Mouse (Mus musculus): ENCODE measurements around the gene Tmem136. TPM values are rescaled to one million over a fixed set of nuclear protein-coding genes. Genes with fewer than 3 reads are reported as not detected.

Gene Tmem136
- polyA plus RNA-seq, 1 experiment from 2014 or later: 5.5 TPM

DNA sequence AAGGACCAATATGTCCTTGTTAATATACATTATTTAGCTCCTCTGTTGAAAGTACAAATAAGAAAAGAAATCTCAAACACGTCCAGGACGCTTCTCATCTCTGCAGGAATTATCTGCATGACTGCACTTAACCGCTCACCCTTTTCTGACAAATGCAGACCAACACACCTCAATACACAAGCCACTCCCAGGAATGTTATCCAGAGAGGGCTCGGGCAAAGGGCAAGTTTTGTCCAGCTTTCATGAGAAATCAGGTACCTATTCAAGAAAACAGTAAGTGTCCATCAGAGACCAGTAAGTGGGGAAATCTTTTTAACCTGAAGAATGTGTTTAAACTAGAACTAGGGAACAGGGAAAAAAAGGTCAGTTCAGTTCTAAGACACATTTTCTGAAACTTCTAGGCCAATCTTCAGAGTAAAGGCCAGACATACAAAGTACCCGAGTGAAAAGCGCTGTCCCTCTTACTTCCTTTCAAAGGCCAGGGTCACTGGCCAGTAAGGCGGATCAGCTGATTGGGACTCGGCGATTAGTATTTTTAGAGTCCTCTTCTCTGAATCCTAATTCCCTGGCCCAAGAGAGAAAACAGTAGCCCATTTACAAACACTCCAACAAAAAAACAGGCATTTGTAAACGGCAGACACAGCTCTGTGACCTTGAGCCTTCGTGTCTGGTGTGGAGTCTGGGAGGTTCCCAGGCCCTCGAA is 788 bp downstream of the Tmem136 start:
- peak overlapping the region; percentile 55 for H3K4me2 ChIP-seq (replicated peaks; ENCODE audit: low read depth, low read length)
- H3K9ac ChIP-seq (replicated peaks; ENCODE audit: low read depth, low read length): peak overlapping the region; percentile 54
- no peak for ATAC-seq (ENCODE audit: insufficient number of reproducible peaks, insufficient read depth, low FRiP score, low read depth)
- H3K9me3 ChIP-seq (ENCODE audit: control insufficient read depth, low read depth, low read length): no peaks in the 10 kb centered on the region
- no peak overlapping the region for H3K27ac ChIP-seq (ENCODE audit: low read length)
- H3K4me1 ChIP-seq (ENCODE audit: control insufficient read depth, insufficient read depth, low read length): peaks cover 10% of the 10 kb centered on the region
- H3K36me3 ChIP-seq (ENCODE audit: control insufficient read depth, insufficient read depth, low read length): peaks cover 8% of the 10 kb centered on the region
- no peaks in the 10 kb centered on the region for H3K27me3 ChIP-seq (ENCODE audit: control insufficient read depth, insufficient read depth, low read length)
- peak overlapping the region; percentile 62 for H3K4me3 ChIP-seq (ENCODE audit: low read depth, low read length)
- 27% methylated on average over 12 of the region's 12 CpGs for WGBS

GRCm38 (mm10) chr9:43114833-43115232 is 1.5 kb downstream of the Tmem136 start:
- Histone ChIP-seq H3K27me3 (ENCODE audit: control insufficient read depth, insufficient read depth, low read length) (no peaks in the 10 kb centered on the region), H3K36me3 (ENCODE audit: control insufficient read depth, insufficient read depth, low read length) (peaks cover 11% of the 10 kb centered on the region), H3K9me3 (ENCODE audit: control insufficient read depth, low read depth, low read length) (no peaks in the 10 kb centered on the region), H3K27ac (ENCODE audit: low read length) (no peak overlapping the region), H3K4me3 (ENCODE audit: low read depth, low read length) (no peak overlapping the region), H3K4me2 (replicated peaks; ENCODE audit: low read depth, low read length) (no peak overlapping the region), H3K9ac (replicated peaks; ENCODE audit: low read depth, low read length) (no peak overlapping the region), H3K4me1 (ENCODE audit: control insufficient read depth, insufficient read depth, low read length) (peaks cover 10% of the 10 kb centered on the region)
- ATAC-seq (ENCODE audit: insufficient number of reproducible peaks, insufficient read depth, low FRiP score, low read depth): no peak
- 71% methylated on average over 4 of the region's 4 CpGs for WGBS

GRCm38 (mm10) chr9:43110286-43110980 is 5.9 kb downstream of the Tmem136 start:
- Histone ChIP-seq H3K4me2 (replicated peaks; ENCODE audit: low read depth, low read length) (no peak overlapping the region), H3K27me3 (ENCODE audit: control insufficient read depth, insufficient read depth, low read length) (no peaks in the 10 kb centered on the region), H3K9me3 (ENCODE audit: control insufficient read depth, low read depth, low read length) (no peaks in the 10 kb centered on the region), H3K27ac (ENCODE audit: low read length) (no peak overlapping the region), H3K36me3 (ENCODE audit: control insufficient read depth, insufficient read depth, low read length) (peaks cover 11% of the 10 kb centered on the region), H3K9ac (replicated peaks; ENCODE audit: low read depth, low read length) (no peak overlapping the region), H3K4me3 (ENCODE audit: low read depth, low read length) (no peak overlapping the region), H3K4me1 (ENCODE audit: control insufficient read depth, insufficient read depth, low read length) (peaks cover 8% of the 10 kb centered on the region)
- ATAC-seq (ENCODE audit: insufficient number of reproducible peaks, insufficient read depth, low FRiP score, low read depth): no peak
- WGBS: 86% methylated on average over 8 of the region's 8 CpGs

GRCm38 (mm10) chr9:43109125-43109524 is 7.2 kb downstream of the Tmem136 start:
- H3K9me3 ChIP-seq (ENCODE audit: control insufficient read depth, low read depth, low read length): no peaks in the 10 kb centered on the region
- no peak overlapping the region for H3K27ac ChIP-seq (ENCODE audit: low read length)
- 89% methylated on average over 7 of the region's 7 CpGs for WGBS
- no peak for ATAC-seq (ENCODE audit: insufficient number of reproducible peaks, insufficient read depth, low FRiP score, low read depth)
- no peak overlapping the region for H3K4me2 ChIP-seq (replicated peaks; ENCODE audit: low read depth, low read length)
- H3K27me3 ChIP-seq (ENCODE audit: control insufficient read depth, insufficient read depth, low read length): no peaks in the 10 kb centered on the region
- H3K36me3 ChIP-seq (ENCODE audit: control insufficient read depth, insufficient read depth, low read length): peaks cover 11% of the 10 kb centered on the region
- H3K4me3 ChIP-seq (ENCODE audit: low read depth, low read length): no peak overlapping the region
- H3K4me1 ChIP-seq (ENCODE audit: control insufficient read depth, insufficient read depth, low read length): peaks cover 5% of the 10 kb centered on the region
- H3K9ac ChIP-seq (replicated peaks; ENCODE audit: low read depth, low read length): no peak overlapping the region

- Histone ChIP-seq H3K4me1 (ENCODE audit: control insufficient read depth, insufficient read depth, low read length) (peaks cover 7% of the 10 kb centered on the region), H3K4me3 (ENCODE audit: low read depth, low read length) (no peak overlapping the region), H3K9ac (replicated peaks; ENCODE audit: low read depth, low read length) (no peak overlapping the region), H3K4me2 (replicated peaks; ENCODE audit: low read depth, low read length) (no peak overlapping the region), H3K9me3 (ENCODE audit: control insufficient read depth, low read depth, low read length) (no peaks in the 10 kb centered on the region), H3K36me3 (ENCODE audit: control insufficient read depth, insufficient read depth, low read length) (peaks cover 11% of the 10 kb centered on the region), H3K27ac (ENCODE audit: low read length) (no peak overlapping the region), H3K27me3 (ENCODE audit: control insufficient read depth, insufficient read depth, low read length) (no peaks in the 10 kb centered on the region)
- ATAC-seq (ENCODE audit: insufficient number of reproducible peaks, insufficient read depth, low FRiP score, low read depth): no peak
- WGBS: 89% methylated on average over 3 of the region's 3 CpGs
Measured at GRCm38 (mm10) chr9:43108721-43109120, 7.6 kb downstream of the Tmem136 start.

DNA sequence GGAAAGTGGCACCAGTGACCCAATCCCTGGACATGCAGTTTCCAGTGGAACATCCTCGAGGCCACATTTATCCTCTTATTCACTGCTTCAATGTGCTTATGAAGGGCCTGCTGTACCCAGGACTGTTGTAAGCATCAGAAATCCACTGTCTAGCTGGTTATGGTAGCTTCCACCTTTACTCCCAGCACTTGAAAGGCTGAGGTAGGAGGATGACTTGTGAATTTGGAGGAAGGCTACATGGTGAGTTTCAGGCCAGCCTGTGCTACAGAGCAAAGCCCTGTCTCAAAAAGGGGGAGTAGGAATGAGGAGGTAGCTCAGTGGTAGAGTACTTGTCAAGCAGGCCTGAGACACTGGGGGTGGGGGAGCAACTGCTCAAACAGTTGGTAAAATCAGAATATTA is 8.3 kb downstream of the Tmem136 start:
- Histone ChIP-seq H3K36me3 (ENCODE audit: control insufficient read depth, insufficient read depth, low read length) (peaks cover 11% of the 10 kb centered on the region), H3K27ac (ENCODE audit: low read length) (no peak overlapping the region), H3K4me2 (replicated peaks; ENCODE audit: low read depth, low read length) (no peak overlapping the region), H3K27me3 (ENCODE audit: control insufficient read depth, insufficient read depth, low read length) (no peaks in the 10 kb centered on the region), H3K4me3 (ENCODE audit: low read depth, low read length) (no peak overlapping the region), H3K9me3 (ENCODE audit: control insufficient read depth, low read depth, low read length) (no peaks in the 10 kb centered on the region), H3K4me1 (ENCODE audit: control insufficient read depth, insufficient read depth, low read length) (peaks cover 11% of the 10 kb centered on the region), H3K9ac (replicated peaks; ENCODE audit: low read depth, low read length) (no peak overlapping the region)
- 79% methylated on average over 1 of the region's 1 CpGs for WGBS
- ATAC-seq (ENCODE audit: insufficient number of reproducible peaks, insufficient read depth, low FRiP score, low read depth): no peak

- Histone ChIP-seq H3K9ac (replicated peaks; ENCODE audit: low read depth, low read length) (no peak overlapping the region), H3K9me3 (ENCODE audit: control insufficient read depth, low read depth, low read length) (no peaks in the 10 kb centered on the region), H3K4me2 (replicated peaks; ENCODE audit: low read depth, low read length) (peak overlapping the region; percentile 84), H3K4me3 (ENCODE audit: low read depth, low read length) (no peak overlapping the region), H3K4me1 (ENCODE audit: control insufficient read depth, insufficient read depth, low read length) (peaks cover 16% of the 10 kb centered on the region), H3K36me3 (ENCODE audit: control insufficient read depth, insufficient read depth, low read length) (peaks cover 11% of the 10 kb centered on the region), H3K27ac (ENCODE audit: low read length) (no peak overlapping the region), H3K27me3 (ENCODE audit: control insufficient read depth, insufficient read depth, low read length) (no peaks in the 10 kb centered on the region)
- whole genome bisulfite sequencing: 44% methylated on average over 5 of the region's 5 CpGs
- no peak for ATAC-seq (ENCODE audit: insufficient number of reproducible peaks, insufficient read depth, low FRiP score, low read depth)
Measured at GRCm38 (mm10) chr9:43107555-43107954, 8.8 kb downstream of the Tmem136 start.

GRCm38 (mm10) chr9:43107187-43107517 is 9.2 kb downstream of the Tmem136 start, which contains the start of gene Arhgef12:
Gene Arhgef12 (minus strand): TSS chr9:43107239.
- no peaks in the 10 kb centered on the region for H3K27me3 ChIP-seq (ENCODE audit: control insufficient read depth, insufficient read depth, low read length)
- peak within 1 kb of the TSS; percentile 91 for H3K27ac ChIP-seq (ENCODE audit: low read length)
- ATAC-seq (ENCODE audit: insufficient number of reproducible peaks, insufficient read depth, low FRiP score, low read depth): no peak
- H3K9ac ChIP-seq (replicated peaks; ENCODE audit: low read depth, low read length): peak within 1 kb of the TSS; percentile 95
- H3K4me3 ChIP-seq (ENCODE audit: low read depth, low read length): peak within 1 kb of the TSS; percentile 92
- peak within 1 kb of the TSS; percentile 84 for H3K4me2 ChIP-seq (replicated peaks; ENCODE audit: low read depth, low read length)
- H3K36me3 ChIP-seq (ENCODE audit: control insufficient read depth, insufficient read depth, low read length): peaks cover 11% of the 10 kb centered on the region
- peaks cover 17% of the 10 kb centered on the region for H3K4me1 ChIP-seq (ENCODE audit: control insufficient read depth, insufficient read depth, low read length)
- H3K9me3 ChIP-seq (ENCODE audit: control insufficient read depth, low read depth, low read length): no peaks in the 10 kb centered on the region
- 19% methylated on average over 10 of the region's 10 CpGs for WGBS

Measured in stomach, embryonic 14.5 days (tissue).